Mouse (Mus musculus): ENCODE data around the gene Mttp. TPM values are rescaled to one million over a fixed set of nuclear protein-coding genes. Genes with fewer than 3 reads are reported as not detected.

Gene Mttp
- total and polyA plus RNA-seq, 2 experiments from 2014 or later, result 5.0 to 7.5 TPM

DNA sequence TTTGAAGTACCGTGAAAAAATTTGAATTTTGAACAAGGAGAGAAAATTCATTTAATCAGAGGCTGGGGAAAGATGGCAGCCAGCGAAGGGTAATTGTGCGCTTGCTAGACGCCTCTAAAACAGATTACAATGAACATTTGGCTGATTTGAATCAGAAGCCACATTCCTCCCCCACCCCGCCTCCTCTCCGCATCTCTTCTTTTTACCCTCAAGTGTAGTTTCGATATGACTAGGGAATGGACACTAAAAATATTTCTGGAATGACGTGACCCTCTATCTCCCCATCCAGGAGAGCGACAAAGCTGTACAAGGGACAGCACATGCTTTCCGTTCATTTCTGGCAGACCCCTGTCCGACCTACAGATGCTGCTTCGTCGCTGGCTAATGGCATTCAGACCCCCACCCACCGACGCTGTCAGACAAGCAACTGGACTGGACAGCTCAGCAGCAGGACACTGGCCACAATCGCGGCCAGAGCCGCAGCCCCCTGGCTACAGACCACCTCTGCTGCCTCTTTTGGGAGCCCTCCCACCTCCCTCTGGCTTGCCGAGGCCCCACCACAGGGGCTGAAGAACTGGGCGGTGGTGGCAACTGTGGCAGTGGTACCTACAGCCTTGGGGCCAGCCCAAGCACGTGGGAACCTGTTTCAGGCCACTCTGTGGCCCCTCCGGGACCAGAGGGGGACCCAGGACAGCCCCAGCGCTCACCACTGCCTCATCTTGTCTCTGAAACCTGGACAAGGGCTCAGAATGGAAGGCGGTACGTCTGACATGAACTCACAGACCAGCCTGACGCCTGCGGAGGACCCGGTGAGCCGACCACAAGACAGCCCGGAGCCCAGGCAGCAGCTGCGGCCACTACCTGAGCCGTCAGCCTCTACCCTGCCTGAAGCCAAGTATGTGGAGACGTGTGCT, 79.8 kb downstream of the Mttp start, which contains the start of gene 1110002E22Rik:
1110002E22Rik (plus strand) TSS at position 321 of the 914 bp plus-strand sequence.
- H3K9me3 ChIP-seq (ENCODE audit: low read length), result no peaks in the 10 kb centered on the region
- H3K4me3 ChIP-seq (ENCODE audit: low read depth, low read length), result no peak within 1 kb of the TSS
- H3K36me3 ChIP-seq (ENCODE audit: insufficient read depth), result no peaks in the 10 kb centered on the region
- peak within 1 kb of the TSS; percentile 69 for H3K27ac ChIP-seq (ENCODE audit: low read depth, low read length)
- H3K27me3 ChIP-seq (ENCODE audit: insufficient read depth, low read length), result no peaks in the 10 kb centered on the region
- no peak within 1 kb of the TSS for H3K9ac ChIP-seq
- 65% methylated on average over 33 of the region's 33 CpGs for WGBS
- no peak for TF ChIP-seq CTCF (IDR thresholded peaks at IDR 0.05; ENCODE audit: low read depth)
- H3K4me2 ChIP-seq (ENCODE audit: low read depth), result no peak within 1 kb of the TSS
- H3K4me1 ChIP-seq (ENCODE audit: insufficient read depth), result peaks cover 12% of the 10 kb centered on the region
- peak; percentile 73 for DNase-seq
- peak; percentile 62 for ATAC-seq

DNA sequence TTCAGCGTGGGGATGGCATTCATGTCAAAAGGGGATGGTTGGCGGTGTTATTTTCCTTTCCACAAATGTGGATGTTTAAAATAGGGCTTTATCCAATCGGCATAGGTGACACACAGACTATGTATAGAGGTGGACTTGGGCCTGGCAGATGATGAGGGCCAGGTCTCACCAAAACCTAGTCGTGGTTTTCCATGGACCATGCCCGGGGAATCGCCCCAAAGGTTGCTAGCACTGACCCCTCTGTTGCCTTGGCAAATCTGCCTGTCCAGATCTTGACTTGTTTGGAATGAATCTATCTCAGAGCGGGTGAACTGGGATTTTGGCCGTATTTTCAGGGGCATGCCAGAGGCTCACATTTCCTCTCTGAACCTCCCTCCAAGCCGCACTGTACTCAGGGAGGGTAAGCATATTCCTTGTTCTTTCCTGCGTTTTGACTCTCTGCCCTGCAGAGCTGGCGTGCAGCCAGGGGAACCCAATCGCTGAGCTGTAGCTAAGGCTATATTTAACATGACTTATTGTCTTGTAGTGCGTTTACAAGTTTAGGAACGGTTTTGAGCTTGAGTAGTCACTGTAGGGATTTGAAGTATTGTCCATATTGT, 80.9 kb downstream of the Mttp start:
- ATAC-seq (peak; percentile 49; the same call in 1 of the 2 replicates), DNase-seq (peak; percentile 53)
- no peaks in the 10 kb centered on the region for H3K27me3 ChIP-seq (ENCODE audit: insufficient read depth, low read length)
- no peak overlapping the region for H3K9ac ChIP-seq
- H3K4me3 ChIP-seq (ENCODE audit: low read depth, low read length), result no peak overlapping the region
- H3K27ac ChIP-seq (ENCODE audit: low read depth, low read length), result no peak overlapping the region
- TF ChIP-seq CTCF (IDR thresholded peaks at IDR 0.05; ENCODE audit: low read depth), result no peak
- H3K9me3 ChIP-seq (ENCODE audit: low read length), result no peaks in the 10 kb centered on the region
- WGBS, result 50% methylated on average over 14 of the region's 14 CpGs
- H3K4me1 ChIP-seq (ENCODE audit: insufficient read depth), result peaks cover 12% of the 10 kb centered on the region
- no peaks in the 10 kb centered on the region for H3K36me3 ChIP-seq (ENCODE audit: insufficient read depth)
- no peak overlapping the region for H3K4me2 ChIP-seq (ENCODE audit: low read depth)

DNA sequence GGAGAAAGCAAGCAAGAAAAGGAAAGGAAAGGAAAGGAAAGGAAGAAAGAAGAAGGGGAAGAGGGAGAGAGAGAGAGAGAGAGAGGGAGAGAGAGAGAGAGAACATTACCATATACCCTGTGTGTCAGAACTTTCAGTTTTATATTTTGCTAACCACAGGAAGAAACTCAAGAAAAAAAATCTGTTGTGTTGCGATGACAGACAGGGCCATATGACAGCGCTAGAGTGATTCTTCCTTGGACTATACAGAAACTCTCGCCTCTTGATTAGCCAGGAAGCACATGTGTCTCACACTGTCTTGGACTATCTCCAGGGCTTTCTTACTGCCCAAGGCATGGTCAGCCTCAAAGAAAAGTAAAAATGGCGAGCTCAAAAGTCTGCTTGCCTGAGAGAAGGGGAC, 82.1 kb downstream of the Mttp start:
- no peak for TF ChIP-seq CTCF (IDR thresholded peaks at IDR 0.05; ENCODE audit: low read depth)
- Histone ChIP-seq H3K4me1 (ENCODE audit: insufficient read depth) (peaks cover 12% of the 10 kb centered on the region), H3K9me3 (ENCODE audit: low read length) (no peaks in the 10 kb centered on the region), H3K27me3 (ENCODE audit: insufficient read depth, low read length) (no peaks in the 10 kb centered on the region), H3K4me2 (ENCODE audit: low read depth) (no peak overlapping the region), H3K36me3 (ENCODE audit: insufficient read depth) (no peaks in the 10 kb centered on the region), H3K27ac (ENCODE audit: low read depth, low read length) (no peak overlapping the region), H3K4me3 (ENCODE audit: low read depth, low read length) (no peak overlapping the region), H3K9ac (no peak overlapping the region)
- WGBS, result 65% methylated on average over 4 of the region's 4 CpGs
- ATAC-seq (no peak), DNase-seq (no peak)

DNA sequence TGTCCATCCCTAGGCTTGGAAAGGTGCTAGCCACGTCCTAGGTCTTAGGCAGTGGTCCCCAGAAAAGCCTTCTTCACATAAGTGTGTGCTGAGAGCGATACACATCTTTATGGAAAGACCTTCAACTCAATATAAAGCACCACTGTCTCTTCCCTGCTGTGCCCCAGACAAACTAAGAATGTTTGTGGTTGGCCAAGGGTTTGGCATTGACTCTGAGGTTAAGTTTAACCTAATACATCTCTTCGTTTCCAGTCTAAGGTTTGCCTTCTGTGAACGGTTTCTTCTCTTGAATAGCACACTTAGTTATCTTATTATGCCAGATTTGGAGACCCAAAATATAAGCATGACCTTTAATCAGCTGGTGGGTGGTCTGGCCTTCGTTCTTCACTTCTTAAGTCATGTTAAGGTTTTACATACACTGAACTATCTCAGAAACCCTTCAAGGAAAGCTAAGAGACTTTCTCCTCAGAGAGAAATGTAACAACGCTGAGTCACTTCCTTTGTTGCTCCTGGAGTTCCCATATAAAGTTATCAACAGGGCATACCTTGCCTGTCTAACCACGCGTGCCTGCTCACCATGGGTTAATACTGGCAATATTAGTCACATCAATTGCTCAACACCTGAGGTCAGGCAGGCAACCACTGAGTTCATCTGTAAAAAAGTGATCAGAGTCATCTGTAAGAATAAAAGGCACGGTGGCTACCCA, 83.4 kb downstream of the Mttp start:
- WGBS, result 90% methylated on average over 9 of the region's 9 CpGs
- Histone ChIP-seq H3K4me2 (ENCODE audit: low read depth) (no peak overlapping the region), H3K9me3 (ENCODE audit: low read length) (no peaks in the 10 kb centered on the region), H3K4me1 (ENCODE audit: insufficient read depth) (peaks cover 9% of the 10 kb centered on the region), H3K36me3 (ENCODE audit: insufficient read depth) (no peaks in the 10 kb centered on the region), H3K4me3 (ENCODE audit: low read depth, low read length) (no peak overlapping the region), H3K9ac (no peak overlapping the region), H3K27ac (ENCODE audit: low read depth, low read length) (no peak overlapping the region), H3K27me3 (ENCODE audit: insufficient read depth, low read length) (no peaks in the 10 kb centered on the region)
- ATAC-seq (no peak), DNase-seq (no peak)
- TF ChIP-seq CTCF (IDR thresholded peaks at IDR 0.05; ENCODE audit: low read depth), result no peak

DNA sequence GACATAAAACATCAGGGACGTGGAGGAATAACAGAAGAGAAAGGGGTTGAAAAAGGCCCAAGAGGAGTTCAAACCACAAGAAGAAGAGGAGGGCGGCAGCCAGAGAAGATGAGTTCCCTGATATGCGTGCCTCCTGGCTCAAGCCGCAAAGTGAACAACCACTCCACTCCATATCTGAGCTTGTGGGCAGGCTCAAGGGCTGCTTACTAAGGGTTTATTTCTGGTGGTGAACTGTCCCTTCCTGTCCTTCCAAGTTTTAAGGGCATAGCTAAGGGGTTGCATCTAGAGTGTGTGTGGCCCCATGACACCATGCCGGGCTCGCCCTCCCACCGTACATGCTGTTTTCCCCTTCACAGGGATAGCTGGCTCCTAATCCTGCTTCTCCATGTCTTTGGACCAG, 84.3 kb downstream of the Mttp start:
- TF ChIP-seq CTCF (IDR thresholded peaks at IDR 0.05; ENCODE audit: low read depth), result no peak
- Histone ChIP-seq H3K9me3 (ENCODE audit: low read length) (no peaks in the 10 kb centered on the region), H3K4me2 (ENCODE audit: low read depth) (no peak overlapping the region), H3K4me1 (ENCODE audit: insufficient read depth) (peaks cover 5% of the 10 kb centered on the region; the same call in 1 of the 2 replicates), H3K27ac (ENCODE audit: low read depth, low read length) (no peak overlapping the region), H3K36me3 (ENCODE audit: insufficient read depth) (no peaks in the 10 kb centered on the region), H3K27me3 (ENCODE audit: insufficient read depth, low read length) (no peaks in the 10 kb centered on the region), H3K9ac (no peak overlapping the region), H3K4me3 (ENCODE audit: low read depth, low read length) (no peak overlapping the region)
- ATAC-seq, result no peak
- DNase-seq, result no peak
- 87% methylated on average over 7 of the region's 7 CpGs for WGBS

DNA sequence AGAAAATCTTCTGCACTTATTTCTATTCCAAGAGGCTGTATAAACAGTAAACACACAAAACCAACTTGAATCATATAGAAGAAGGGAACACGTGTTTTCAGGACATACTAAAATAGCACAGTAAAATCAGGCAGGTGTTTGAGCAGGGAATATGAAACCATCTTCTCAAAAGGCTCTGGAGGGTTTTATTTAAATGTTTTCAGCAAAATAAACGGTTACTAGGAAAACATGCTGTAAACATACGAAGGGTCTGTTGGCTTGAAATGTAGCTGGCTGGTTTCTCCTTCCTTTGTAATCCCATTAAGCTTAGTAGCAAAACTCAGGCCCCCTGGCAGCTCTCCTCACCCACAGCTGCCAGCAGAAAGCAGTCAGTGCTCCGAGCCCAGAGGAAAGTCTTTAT, 86.5 kb downstream of the Mttp start:
- Histone ChIP-seq H3K4me1 (ENCODE audit: insufficient read depth) (no peaks in the 10 kb centered on the region), H3K27ac (ENCODE audit: low read depth, low read length) (no peak overlapping the region), H3K27me3 (ENCODE audit: insufficient read depth, low read length) (no peaks in the 10 kb centered on the region), H3K36me3 (ENCODE audit: insufficient read depth) (no peaks in the 10 kb centered on the region), H3K4me3 (ENCODE audit: low read depth, low read length) (no peak overlapping the region), H3K9ac (no peak overlapping the region), H3K4me2 (ENCODE audit: low read depth) (no peak overlapping the region), H3K9me3 (ENCODE audit: low read length) (no peaks in the 10 kb centered on the region)
- DNase-seq, result no peak
- no peak for ATAC-seq
- no peak for TF ChIP-seq CTCF (IDR thresholded peaks at IDR 0.05; ENCODE audit: low read depth)
- 40% methylated on average over 4 of the region's 4 CpGs for WGBS

All from forebrain, postnatal 0 days (tissue).